Mouse (Mus musculus): ENCODE results near the gene Olfr798. TPM values are rescaled to one million over a fixed set of nuclear protein-coding genes. Genes with fewer than 3 reads are reported as not detected.

Gene Olfr798
- polyA plus RNA-seq (2012; rRNA removed) = not detected in 2 replicates

GRCm38 (mm10) chr10:129627834-129628233 lies at the start of gene Olfr798:
TSS of gene Olfr798 (minus strand) at chr10:129627934.
- DNase-seq (ENCODE audit: extremely low spot score in 1 of 2, low spot score in 1 of 2) = no peak

- DNase-seq (ENCODE audit: extremely low spot score in 1 of 2, low spot score in 1 of 2) = no peak
Observed at GRCm38 (mm10) chr10:129673765-129674164, 46.0 kb upstream of the Olfr798 start, which contains the start of gene Olfr801. TSS of gene Olfr801 (minus strand) at chr10:129673865.

- no peak for DNase-seq (ENCODE audit: extremely low spot score in 1 of 2, low spot score in 1 of 2)
Observed at GRCm38 (mm10) chr10:129657394-129657793, 29.7 kb upstream of the Olfr798 start, which contains the start of gene Olfr800. TSS of gene Olfr800 (plus strand) at chr10:129657694.

GRCm38 (mm10) chr10:129651763-129652162 lies 24.0 kb upstream of the Olfr798 start:
- no peak for DNase-seq (ENCODE audit: extremely low spot score in 1 of 2, low spot score in 1 of 2)

- no peak for DNase-seq (ENCODE audit: extremely low spot score in 1 of 2, low spot score in 1 of 2)
Observed at GRCm38 (mm10) chr10:129637184-129637583, 9.4 kb upstream of the Olfr798 start, which contains the start of gene Olfr799. TSS of gene Olfr799 (plus strand) at chr10:129637484.

- no peak for DNase-seq (ENCODE audit: extremely low spot score in 1 of 2, low spot score in 1 of 2)
Observed at GRCm38 (mm10) chr10:129623251-129623650, 4.5 kb downstream of the Olfr798 start.

- no peak for DNase-seq (ENCODE audit: extremely low spot score in 1 of 2, low spot score in 1 of 2)
Observed at GRCm38 (mm10) chr10:129621724-129622123, 6.0 kb downstream of the Olfr798 start.

GRCm38 (mm10) chr10:129612470-129612869 lies 15.3 kb downstream of the Olfr798 start, which contains the start of gene Olfr796:
TSS of gene Olfr796 (minus strand) at chr10:129612570.
- no peak for DNase-seq (ENCODE audit: extremely low spot score in 1 of 2, low spot score in 1 of 2)

- no peak for DNase-seq (ENCODE audit: extremely low spot score in 1 of 2, low spot score in 1 of 2)
Observed at GRCm38 (mm10) chr10:129577066-129577465, 50.7 kb downstream of the Olfr798 start.

Other genes with a start within 250 kb of the Olfr798 start
- gene Olfr784, start 243.9 kb downstream of the Olfr798 start, polyA plus RNA-seq (2012; rRNA removed) = 0.08 and 0.17 TPM in 2 replicates
- gene Olfr785, start 222.5 kb downstream of the Olfr798 start, polyA plus RNA-seq (2012; rRNA removed) = not detected in 2 replicates
- gene Olfr786, start 200.6 kb downstream of the Olfr798 start, polyA plus RNA-seq (2012; rRNA removed) = 0.15 TPM in 1 of 2 replicates, not detected in the other
- gene Olfr787, start 166.1 kb downstream of the Olfr798 start, polyA plus RNA-seq (2012; rRNA removed) = not detected in 2 replicates
- gene Olfr788, start 156.9 kb downstream of the Olfr798 start, polyA plus RNA-seq (2012; rRNA removed) = 0.11 TPM in 1 of 2 replicates, not detected in the other
- gene Olfr789, start 143.2 kb downstream of the Olfr798 start, polyA plus RNA-seq (2012; rRNA removed) = not detected in 2 replicates
- gene Olfr790, start 129.4 kb downstream of the Olfr798 start, polyA plus RNA-seq (2012; rRNA removed) = not detected in 2 replicates
- gene Olfr791, start 106.1 kb downstream of the Olfr798 start, polyA plus RNA-seq (2012; rRNA removed) = not detected in 2 replicates
- gene Olfr792, start 88.8 kb downstream of the Olfr798 start, polyA plus RNA-seq (2012; rRNA removed) = 0.04 TPM in 1 of 2 replicates, not detected in the other
- gene Olfr794, start 60.3 kb downstream of the Olfr798 start, polyA plus RNA-seq (2012; rRNA removed) = not detected in 2 replicates
- not detected in 2 replicates for gene Olfr796, start 15.4 kb downstream of the Olfr798 start, polyA plus RNA-seq (2012; rRNA removed)
- not detected in 2 replicates for gene Olfr799, start 9.6 kb upstream of the Olfr798 start, polyA plus RNA-seq (2012; rRNA removed)
- gene Olfr800, start 29.8 kb upstream of the Olfr798 start, polyA plus RNA-seq (2012; rRNA removed) = not detected in 2 replicates
- 0.04 TPM in 1 of 2 replicates, not detected in the other for gene Olfr801, start 45.9 kb upstream of the Olfr798 start, polyA plus RNA-seq (2012; rRNA removed)
- gene Olfr802, start 60.2 kb upstream of the Olfr798 start, polyA plus RNA-seq (2012; rRNA removed) = not detected in 2 replicates
- gene Olfr803, start 66.4 kb upstream of the Olfr798 start, polyA plus RNA-seq (2012; rRNA removed) = not detected in 2 replicates
- gene Olfr804, start 75.3 kb upstream of the Olfr798 start, polyA plus RNA-seq (2012; rRNA removed) = not detected in 2 replicates
- gene Olfr805, start 101.4 kb upstream of the Olfr798 start, polyA plus RNA-seq (2012; rRNA removed) = not detected in 2 replicates
- gene Olfr806, start 114.0 kb upstream of the Olfr798 start, polyA plus RNA-seq (2012; rRNA removed) = not detected in 2 replicates
- gene Olfr807, start 129.9 kb upstream of the Olfr798 start, polyA plus RNA-seq (2012; rRNA removed) = not detected in 2 replicates
- gene Olfr808, start 137.5 kb upstream of the Olfr798 start, polyA plus RNA-seq (2012; rRNA removed) = not detected in 2 replicates
- not detected in 2 replicates for gene Olfr809, start 146.7 kb upstream of the Olfr798 start, polyA plus RNA-seq (2012; rRNA removed)
- gene Olfr810, start 167.0 kb upstream of the Olfr798 start, polyA plus RNA-seq (2012; rRNA removed) = not detected in 2 replicates
- gene Olfr811, start 176.5 kb upstream of the Olfr798 start, polyA plus RNA-seq (2012; rRNA removed) = not detected in 2 replicates
- not detected in 2 replicates for gene Olfr812, start 218.2 kb upstream of the Olfr798 start, polyA plus RNA-seq (2012; rRNA removed)
- gene Olfr813, start 227.4 kb upstream of the Olfr798 start, polyA plus RNA-seq (2012; rRNA removed) = not detected in 2 replicates